In the genomic region with DNA sequence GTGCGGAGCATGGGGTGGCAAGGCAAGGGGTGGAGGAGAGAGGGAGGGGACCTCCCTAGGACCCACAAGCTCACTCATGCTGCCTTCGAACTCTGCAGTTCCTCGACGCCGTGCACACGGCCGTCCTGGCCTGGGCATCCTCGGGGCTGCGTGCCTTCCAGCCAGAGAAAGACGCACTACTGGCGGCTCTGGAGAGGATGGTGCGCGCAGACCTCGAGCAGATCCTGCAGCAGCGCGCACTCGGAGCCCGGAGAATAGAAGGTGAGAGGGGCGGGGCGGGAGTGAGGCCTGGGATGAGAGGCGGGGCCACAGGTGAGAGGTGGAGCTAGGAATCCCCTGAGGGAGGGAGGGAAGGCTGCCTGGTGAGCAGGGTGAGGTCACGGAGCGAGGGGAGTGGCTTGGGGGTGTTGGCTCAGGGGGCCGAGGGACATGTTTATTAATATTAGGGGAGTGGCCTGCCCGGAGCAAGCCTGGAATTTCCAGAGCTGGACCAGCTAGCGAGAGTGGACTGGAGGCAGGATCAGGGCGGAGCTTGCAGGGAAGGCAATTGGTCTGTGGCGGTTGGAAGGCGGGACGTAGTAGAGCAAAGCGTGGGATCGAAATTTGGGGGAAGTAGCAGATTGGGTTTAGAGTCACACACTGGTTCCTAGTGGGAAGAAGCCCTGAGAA, we compare ENCODE assay signal across 9 mouse cellular contexts. TPM values are rescaled to one million over a fixed set of nuclear protein-coding genes. Genes with fewer than 3 reads are reported as not detected.
DNase-seq lines count a peak whose midpoint lies in the region; ATAC-seq and TF ChIP-seq lines count a peak whose summit lies in the region.
"Had no signal": no experiment of that assay in that cellular context is flagged by ENCODE, and none has a peak within 500 bp of the region (broad histone marks: within the 10 kb centered on the region; RNA-seq: fewer than 3 reads in every experiment).

No protein-coding gene starts in this region.

- peak overlapping the region; percentile 64 for H3K9ac ChIP-seq in hindbrain, embryonic 13.5 days
- no peak overlapping the region for H3K9ac ChIP-seq in liver, adult 2 months (ENCODE audit: low read depth, low read length)
- H3K9ac ChIP-seq in midbrain, embryonic 16.5 days (ENCODE audit: low read depth, low read length): peak overlapping the region; percentile 57

- peak; percentile 15 for DNase-seq in CD4-positive helper T cell, adult 2 months (ENCODE audit: low read depth, low spot score)
- DNase-seq in adrenal gland, postnatal 14 days: peak; percentile 83
- peak; percentile 78 for DNase-seq in gastrocnemius, adult 18-20 months (ENCODE audit: low spot score)
- DNase-seq in liver, adult 2 months (ENCODE audit: extremely low read depth, low read depth, low spot score): peak; percentile 77
- DNase-seq in urinary bladder, postnatal 14 days (ENCODE audit: low spot score): peak; percentile 88
- DNase-seq in c-Kit-positive CD71-positive TER-119-positive erythroid progenitor cells, embryonic 14.5 days (ENCODE audit: low spot score): no peak

- no peak for TF ChIP-seq POLR2A in liver, adult 2 months (IDR thresholded peaks at IDR 0.05; ENCODE audit: extremely low read depth, insufficient read depth, low read length)

- WGBS in hindbrain, embryonic 13.5 days: under 1% methylated on average over 32 of the region's 32 CpGs
- WGBS in liver, adult 2 months: 4% methylated on average over 32 of the region's 32 CpGs
- under 1% methylated on average over 32 of the region's 32 CpGs for WGBS in midbrain, embryonic 16.5 days

- TF ChIP-seq CTCF in liver, adult 2 months (IDR thresholded peaks at IDR 0.05; ENCODE audit: low read depth, low read length): no peak

- H3K36me3 ChIP-seq in hindbrain, embryonic 13.5 days: peaks cover 12% of the 10 kb centered on the region
- H3K36me3 ChIP-seq in liver, adult 2 months (ENCODE audit: control insufficient read depth, insufficient read depth, low read length): no peaks in the 10 kb centered on the region
- no peaks in the 10 kb centered on the region for H3K36me3 ChIP-seq in midbrain, embryonic 16.5 days (ENCODE audit: control insufficient read depth, insufficient read depth, low read length)

- H3K9me3 ChIP-seq in hindbrain, embryonic 13.5 days: no peaks in the 10 kb centered on the region
- no peaks in the 10 kb centered on the region for H3K9me3 ChIP-seq in midbrain, embryonic 16.5 days (replicated peaks; ENCODE audit: control insufficient read depth, low read length, poor library complexity, severe bottlenecking)

- H3K79me2 ChIP-seq in liver, adult 2 months (ENCODE audit: control insufficient read depth, insufficient read depth, low read length): no peaks in the 10 kb centered on the region

- H3K27me3 ChIP-seq in hindbrain, embryonic 13.5 days: peaks cover 56% of the 10 kb centered on the region
- H3K27me3 ChIP-seq in liver, adult 2 months (ENCODE audit: control insufficient read depth, insufficient read depth, low read length): 0 out of 2 replicates have a peak, but pooled peaks cover 3% of the 10 kb centered on the region
- peaks cover 38% of the 10 kb centered on the region for H3K27me3 ChIP-seq in midbrain, embryonic 16.5 days (ENCODE audit: control insufficient read depth, insufficient read depth, low read depth, low read length)

- H3K4me3 ChIP-seq in hindbrain, embryonic 13.5 days: peak overlapping the region; percentile 34
- H3K4me3 ChIP-seq in liver, adult 2 months (ENCODE audit: insufficient read depth, low read depth, low read length): peak overlapping the region; percentile 1; the same call in 1 of the 2 replicates
- peak overlapping the region; percentile 38 for H3K4me3 ChIP-seq in midbrain, embryonic 16.5 days (ENCODE audit: low read depth, low read length)

- H3K4me1 ChIP-seq in hindbrain, embryonic 13.5 days (replicated peaks): peaks cover 18% of the 10 kb centered on the region
- H3K4me1 ChIP-seq in liver, adult 2 months (ENCODE audit: control insufficient read depth, insufficient read depth, low read length): no peaks in the 10 kb centered on the region; the same call in 1 of the 2 replicates
- H3K4me1 ChIP-seq in midbrain, embryonic 16.5 days (ENCODE audit: control insufficient read depth, insufficient read depth, low read length): peaks cover 9% of the 10 kb centered on the region; the same call in 1 of the 2 replicates

- peak overlapping the region; percentile 31; the same call in 1 of the 2 replicates for H3K27ac ChIP-seq in hindbrain, embryonic 13.5 days
- H3K27ac ChIP-seq in liver, adult 2 months (replicated peaks; ENCODE audit: insufficient read depth, low read depth, low read length): no peak overlapping the region
- peak overlapping the region; percentile 17; the same call in 1 of the 2 replicates for H3K27ac ChIP-seq in midbrain, embryonic 16.5 days (ENCODE audit: low read length)

- peak overlapping the region; percentile 55 for H3K4me2 ChIP-seq in hindbrain, embryonic 13.5 days
- peak overlapping the region; percentile 52 for H3K4me2 ChIP-seq in midbrain, embryonic 16.5 days (ENCODE audit: low read length)

- peak; percentile 69 for ATAC-seq in hindbrain, embryonic 13.5 days (ENCODE audit: low FRiP score)
- peak; percentile 76 for ATAC-seq in midbrain, embryonic 16.5 days

RNA-seq across cellular contexts. Expression of gene Fam129c, which starts 5.4 kb away (rescaled TPM):
- total RNA-seq in adrenal gland, postnatal 14 days (2021): 2.6 and 6.2 TPM in 2 replicates
- total RNA-seq in gastrocnemius, adult 18-20 months (2021): 1 to 10 TPM in 1 of 2 experiments, under 1 TPM in 1; 0.57 to 1.3 TPM
- 6.9 and 8.2 TPM in 2 replicates for polyA plus RNA-seq in hindbrain, embryonic 13.5 days (2015; fragmentation: Nextera tagmentation; extraction: Ambion mirVana)
- 0.92 and 1.3 TPM in 2 replicates for total RNA-seq in liver, adult 2 months (2014; rRNA removed)
- polyA plus RNA-seq in liver, adult 2 months (2012; rRNA removed): 0.73 and 2.1 TPM in 2 replicates
- 6.4 and 7.9 TPM in 2 replicates for polyA plus RNA-seq in midbrain, embryonic 16.5 days (2015; fragmentation: Nextera tagmentation; extraction: Ambion mirVana)

RNA-seq across cellular contexts. Expression of gene Colgalt1, which starts 8.0 kb away (rescaled TPM):
- total RNA-seq in adrenal gland, postnatal 14 days (2021): 60.0 and 62.0 TPM in 2 replicates
- total RNA-seq in gastrocnemius, adult 18-20 months (2021): 10 to 100 TPM; 37.3 to 37.4 TPM
- 57.5 and 63.2 TPM in 2 replicates for polyA plus RNA-seq in hindbrain, embryonic 13.5 days (2015; fragmentation: Nextera tagmentation; extraction: Ambion mirVana)
- total RNA-seq in liver, adult 2 months (2014; rRNA removed): 43.2 and 55.0 TPM in 2 replicates
- 65.3 and 77.3 TPM in 2 replicates for polyA plus RNA-seq in liver, adult 2 months (2012; rRNA removed)
- 68.8 and 70.8 TPM in 2 replicates for polyA plus RNA-seq in midbrain, embryonic 16.5 days (2015; fragmentation: Nextera tagmentation; extraction: Ambion mirVana)

RNA-seq across cellular contexts. Expression of gene Pgls, which starts 10.8 kb away (rescaled TPM):
- total RNA-seq in adrenal gland, postnatal 14 days (2021): 212 and 250 TPM in 2 replicates
- 10 to 100 TPM; 23.2 to 23.7 TPM for total RNA-seq in gastrocnemius, adult 18-20 months (2021)
- 197 and 204 TPM in 2 replicates for polyA plus RNA-seq in hindbrain, embryonic 13.5 days (2015; fragmentation: Nextera tagmentation; extraction: Ambion mirVana)
- total RNA-seq in liver, adult 2 months (2014; rRNA removed): 111 and 113 TPM in 2 replicates
- 119 and 124 TPM in 2 replicates for polyA plus RNA-seq in liver, adult 2 months (2012; rRNA removed)
- polyA plus RNA-seq in midbrain, embryonic 16.5 days (2015; fragmentation: Nextera tagmentation; extraction: Ambion mirVana): 219 and 237 TPM in 2 replicates

RNA-seq across cellular contexts. Expression of gene Slc27a1, which starts 34.1 kb away (rescaled TPM):
- 91.6 and 93.6 TPM in 2 replicates for total RNA-seq in adrenal gland, postnatal 14 days (2021)
- total RNA-seq in gastrocnemius, adult 18-20 months (2021): 10 to 100 TPM; 78.7 to 93.8 TPM
- 78.5 and 81.9 TPM in 2 replicates for polyA plus RNA-seq in hindbrain, embryonic 13.5 days (2015; fragmentation: Nextera tagmentation; extraction: Ambion mirVana)
- total RNA-seq in liver, adult 2 months (2014; rRNA removed): 6.8 and 7.2 TPM in 2 replicates
- polyA plus RNA-seq in liver, adult 2 months (2012; rRNA removed): 12.5 and 15.7 TPM in 2 replicates
- 71.4 and 79.2 TPM in 2 replicates for polyA plus RNA-seq in midbrain, embryonic 16.5 days (2015; fragmentation: Nextera tagmentation; extraction: Ambion mirVana)

RNA-seq across cellular contexts. Expression of gene Nxnl1, which starts 36.4 kb away (rescaled TPM):
- 0.53 and 1.0 TPM in 2 replicates for total RNA-seq in adrenal gland, postnatal 14 days (2021)
- total RNA-seq in gastrocnemius, adult 18-20 months (2021): not detected
- not detected in 2 replicates for polyA plus RNA-seq in hindbrain, embryonic 13.5 days (2015; fragmentation: Nextera tagmentation; extraction: Ambion mirVana)
- not detected in 2 replicates for total RNA-seq in liver, adult 2 months (2014; rRNA removed)
- not detected in 2 replicates for polyA plus RNA-seq in liver, adult 2 months (2012; rRNA removed)
- not detected in 2 replicates for polyA plus RNA-seq in midbrain, embryonic 16.5 days (2015; fragmentation: Nextera tagmentation; extraction: Ambion mirVana)
- total RNA-seq: neutrophil, adult 5-6 weeks had no signal
